Mouse (Mus musculus): Measurements from ENCODE around the gene Jmjd8. TPM values are rescaled to one million over a fixed set of nuclear protein-coding genes. Genes with fewer than 3 reads are reported as not detected.
"Not testable (repeated sequence)": the region's sequence is repeated elsewhere in the genome, so short reads cannot be mapped to it uniquely, and the experiment has no call there.

Jmjd8 gene
- 10 to 100 TPM; 11.4 to 21.9 TPM for polyA plus RNA-seq (2017; shearing (Covaris generic))

DNA sequence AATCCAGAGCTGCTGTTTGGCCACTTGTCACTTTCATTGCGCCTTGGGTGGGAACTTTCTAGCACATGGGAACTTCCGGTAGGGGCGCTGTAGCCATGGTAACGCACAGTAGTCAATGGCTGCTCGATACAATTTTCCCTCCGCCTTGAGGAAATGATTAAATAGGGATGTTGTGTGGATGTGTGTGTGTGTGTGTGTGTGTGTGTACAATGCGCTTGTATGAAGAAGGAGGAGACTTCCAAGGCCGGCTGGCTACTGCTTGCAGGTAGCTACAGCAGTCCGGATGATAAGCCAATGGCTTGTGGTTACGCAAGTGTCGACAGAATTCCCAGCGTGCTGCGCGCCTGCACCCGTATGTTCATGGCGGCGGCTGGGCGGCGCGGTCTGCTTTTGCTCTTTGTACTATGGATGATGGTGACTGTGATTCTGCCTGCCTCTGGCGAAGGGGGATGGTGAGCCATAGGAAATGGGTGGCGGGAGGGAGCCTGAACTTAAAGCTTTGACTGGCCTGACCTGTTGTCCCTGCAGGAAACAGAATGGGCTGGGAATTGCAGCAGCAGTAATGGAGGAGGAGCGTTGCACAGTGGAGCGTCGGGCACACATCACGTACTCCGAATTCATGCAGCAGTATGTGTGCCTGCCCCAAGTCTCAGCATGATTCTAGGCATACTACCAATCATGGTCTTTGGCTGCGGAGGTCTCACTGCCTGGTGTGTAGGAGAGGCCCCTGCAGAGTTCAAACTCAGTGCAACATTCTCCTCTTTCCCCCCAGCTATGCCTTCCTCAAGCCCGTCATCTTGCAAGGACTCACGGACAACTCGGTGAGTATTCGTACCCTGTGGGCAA, at the start of gene Jmjd8:
TSS of gene Jmjd8 (plus strand) at position 156 of the 846 bp plus-strand sequence.
- peak; percentile 55 for ATAC-seq

- ATAC-seq = no peak
Measured at GRCm38 (mm10) chr17:25781339-25781738, 47.3 kb upstream of the Jmjd8 start.

DNA sequence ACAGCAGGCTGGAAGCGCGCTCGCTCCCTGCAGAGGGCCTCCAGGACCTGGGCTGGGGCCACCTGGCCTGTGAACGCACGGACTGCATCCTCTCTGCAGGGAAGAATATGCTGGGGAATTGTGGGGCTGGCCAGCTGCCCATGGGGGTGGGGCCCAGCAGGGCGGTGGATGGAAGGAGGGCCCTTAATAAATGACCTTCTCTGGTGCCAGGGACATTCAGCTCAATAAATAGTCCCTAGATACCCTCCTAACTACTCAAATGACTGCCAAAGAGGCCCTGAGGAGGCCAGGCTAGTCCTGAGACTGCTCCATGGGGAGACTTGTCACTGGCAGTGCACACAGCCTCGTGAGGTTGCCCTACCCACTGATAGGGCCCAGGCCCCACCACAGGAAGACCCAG, 45.6 kb upstream of the Jmjd8 start:
- no peak for ATAC-seq

GRCm38 (mm10) chr17:25783861-25784574, 44.6 kb upstream of the Jmjd8 start:
- ATAC-seq = no peak

- peak; percentile 76 for ATAC-seq
Measured at GRCm38 (mm10) chr17:25785281-25785745, 43.4 kb upstream of the Jmjd8 start, which contains the start of gene Haghl. TSS of gene Haghl (minus strand) at chr17:25785673.

DNA sequence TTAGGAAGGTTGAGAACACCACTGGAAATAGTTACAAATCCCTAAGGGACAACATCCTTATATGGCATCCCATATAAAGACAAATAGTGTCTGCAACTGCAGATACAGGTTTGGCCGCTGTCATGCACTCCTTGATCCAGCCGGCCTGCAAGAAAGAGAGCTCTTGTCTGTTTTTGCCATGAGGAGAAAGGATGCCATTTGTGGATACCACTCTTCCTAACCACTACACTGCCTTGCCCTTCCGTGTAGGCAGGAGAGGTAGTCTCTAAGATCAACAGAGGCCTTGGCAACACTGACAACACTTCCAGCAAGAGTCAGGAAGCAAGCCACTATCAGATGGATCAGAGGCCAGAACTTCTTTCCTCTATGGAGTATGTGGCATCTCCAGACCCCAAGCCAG, 42.4 kb upstream of the Jmjd8 start, which contains the start of gene Ccdc78:
TSS of gene Ccdc78 (plus strand) at position 301 of the 400 bp plus-strand sequence.
- no peak for ATAC-seq

DNA sequence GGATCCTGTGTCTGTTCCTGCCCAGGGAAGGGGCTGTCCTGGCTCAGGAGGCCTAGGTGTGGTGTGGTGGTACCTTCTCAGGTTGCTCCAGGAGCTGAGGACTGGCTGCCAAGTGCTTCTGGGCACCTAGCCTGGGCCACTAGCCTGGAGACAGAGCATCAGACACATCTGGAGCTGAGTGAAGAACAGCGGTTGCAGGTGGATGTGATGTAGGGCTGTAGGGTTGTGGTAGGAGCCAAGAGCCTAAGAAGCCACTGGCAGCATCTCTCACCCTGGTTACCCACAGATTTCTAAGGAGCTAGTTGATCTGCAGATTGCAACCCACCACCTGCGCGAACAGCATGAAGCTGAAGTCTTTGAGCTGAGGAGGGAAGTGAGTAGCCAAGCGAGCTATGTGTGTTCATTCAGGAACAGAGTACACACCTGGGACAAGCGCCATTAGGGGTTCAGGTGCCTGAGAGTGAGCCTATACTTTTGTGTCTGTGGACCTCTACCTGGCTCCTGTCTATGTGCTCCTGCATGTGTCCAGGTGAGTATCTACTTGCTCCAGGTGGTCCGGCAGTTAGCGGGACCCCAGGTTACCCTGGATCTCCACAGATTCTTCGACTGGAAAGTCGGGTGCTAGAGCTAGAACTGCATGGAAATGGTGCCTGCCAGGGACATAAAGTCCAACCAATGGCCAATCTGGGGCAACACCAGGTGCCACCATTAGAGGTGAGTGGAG, 41.7 kb upstream of the Jmjd8 start:
- no peak for ATAC-seq

DNA sequence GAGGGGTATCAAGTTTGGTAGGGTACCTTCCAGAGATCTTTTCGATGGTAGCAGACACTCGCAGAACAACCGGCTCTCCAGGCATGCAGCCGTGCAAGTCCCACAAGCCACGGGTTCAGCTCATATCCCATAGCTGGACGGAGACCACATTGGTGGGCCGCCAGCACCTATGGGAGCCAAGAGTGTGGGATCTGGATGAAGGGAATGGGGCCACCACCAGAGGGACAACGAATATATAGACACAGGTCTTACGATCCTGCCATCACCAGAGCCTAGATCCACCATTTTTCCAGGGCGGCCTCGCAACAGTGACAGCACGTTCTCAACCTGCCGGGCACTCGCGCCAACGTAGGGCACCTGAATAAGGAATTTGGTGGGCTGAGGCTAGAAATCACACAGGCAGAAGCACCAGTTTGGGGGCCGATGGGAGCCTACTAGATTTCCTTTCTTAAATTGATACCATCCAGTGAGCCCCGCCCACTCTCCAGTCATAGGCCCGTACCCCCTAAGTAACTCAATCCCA, 37.3 kb upstream of the Jmjd8 start:
- ATAC-seq = no peak

GRCm38 (mm10) chr17:25791843-25792527, 36.7 kb upstream of the Jmjd8 start:
- peak; percentile 66 for ATAC-seq

DNA sequence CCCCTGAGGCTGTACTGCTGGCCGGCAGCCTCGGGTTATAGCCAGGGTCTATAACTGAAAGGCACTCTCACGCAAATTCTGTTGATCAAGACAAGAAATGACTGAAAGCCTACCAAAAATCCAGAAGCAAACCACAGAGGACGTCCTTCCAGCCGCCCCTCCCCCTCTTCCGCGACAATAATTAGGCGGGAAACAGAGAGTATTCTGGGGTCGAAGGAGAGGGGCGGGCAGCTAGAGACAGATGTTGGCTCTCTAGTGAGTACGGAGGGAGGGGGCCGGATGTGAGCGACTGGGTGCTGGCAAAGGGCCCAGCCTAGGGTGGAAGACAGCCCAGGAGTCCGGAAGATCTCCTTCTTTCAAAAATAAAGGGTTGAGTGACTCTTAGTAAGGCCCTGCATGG, 36.1 kb upstream of the Jmjd8 start, which contains the start of gene Fam173a:
TSS of gene Fam173a (minus strand) at position 287 of the 400 bp plus-strand sequence.
- peak; percentile 81 for ATAC-seq

DNA sequence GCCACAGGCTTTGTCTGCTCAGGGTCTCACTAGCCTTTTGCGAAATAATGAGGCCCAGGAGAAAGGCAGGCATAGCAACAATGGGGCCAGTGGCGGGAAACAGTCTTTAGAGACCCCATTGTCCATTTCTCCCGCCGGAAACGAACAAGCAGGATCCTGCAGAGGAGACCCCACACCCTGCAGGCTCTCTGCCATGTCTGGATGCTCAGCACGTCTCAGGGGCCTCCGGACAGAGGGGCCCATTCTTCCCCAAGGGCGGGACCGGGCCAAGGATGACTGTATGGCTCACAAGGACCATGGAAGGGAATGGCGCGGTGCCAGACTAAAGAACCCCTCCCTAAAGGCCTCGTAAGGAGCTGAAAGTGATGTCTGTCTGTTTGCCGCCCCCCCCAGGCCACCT, 34.5 kb upstream of the Jmjd8 start:
- ATAC-seq = no peak

DNA sequence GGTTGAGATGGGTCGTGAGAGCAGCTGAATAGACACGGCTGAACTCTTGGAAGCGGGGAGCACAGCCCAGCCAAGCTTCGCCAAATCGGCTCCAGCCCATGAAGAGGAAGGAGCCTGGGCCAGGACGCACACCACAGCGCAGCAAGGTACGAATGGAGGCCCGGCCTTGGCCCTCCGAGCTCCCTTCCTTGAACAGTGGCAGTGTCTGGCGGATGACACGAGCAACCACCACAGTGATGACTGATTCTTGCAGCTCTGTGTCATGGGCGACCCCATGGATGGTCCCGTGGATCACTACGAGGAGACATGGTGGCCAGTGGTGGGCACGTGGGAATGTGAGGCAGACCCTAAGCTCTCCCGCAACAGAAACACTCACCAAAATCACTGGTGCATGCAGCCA, 33.7 kb upstream of the Jmjd8 start:
- no peak for ATAC-seq

DNA sequence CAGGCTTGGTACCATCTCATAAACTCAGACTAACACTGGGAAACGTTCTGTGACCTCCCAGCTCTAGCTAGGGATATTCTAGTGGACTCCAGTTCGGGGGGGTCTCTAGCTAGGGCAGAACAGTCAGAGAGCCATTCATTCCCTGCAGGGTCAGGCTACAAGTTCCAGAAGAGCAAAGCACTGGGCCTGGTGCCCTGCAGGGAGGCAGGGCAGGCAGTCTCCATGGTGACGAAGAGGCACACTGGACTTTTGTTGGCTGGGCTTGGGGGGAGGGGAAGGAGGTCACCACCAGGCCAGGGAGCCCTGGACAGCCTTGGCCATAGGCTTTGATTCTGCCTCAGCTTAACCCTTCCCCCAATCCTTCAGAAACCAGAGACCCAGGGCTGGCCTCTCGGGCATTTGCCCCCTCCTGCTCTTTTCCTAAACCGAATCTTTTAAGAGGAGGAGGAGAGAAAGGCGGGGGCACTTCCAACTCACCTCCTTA, 33.0 kb upstream of the Jmjd8 start, which contains the start of gene AC134908.4:
TSS of gene AC134908.4 (minus strand) at position 51 of the 484 bp plus-strand sequence.
- no peak for ATAC-seq

GRCm38 (mm10) chr17:25796211-25796771, 32.4 kb upstream of the Jmjd8 start:
- ATAC-seq = no peak

DNA sequence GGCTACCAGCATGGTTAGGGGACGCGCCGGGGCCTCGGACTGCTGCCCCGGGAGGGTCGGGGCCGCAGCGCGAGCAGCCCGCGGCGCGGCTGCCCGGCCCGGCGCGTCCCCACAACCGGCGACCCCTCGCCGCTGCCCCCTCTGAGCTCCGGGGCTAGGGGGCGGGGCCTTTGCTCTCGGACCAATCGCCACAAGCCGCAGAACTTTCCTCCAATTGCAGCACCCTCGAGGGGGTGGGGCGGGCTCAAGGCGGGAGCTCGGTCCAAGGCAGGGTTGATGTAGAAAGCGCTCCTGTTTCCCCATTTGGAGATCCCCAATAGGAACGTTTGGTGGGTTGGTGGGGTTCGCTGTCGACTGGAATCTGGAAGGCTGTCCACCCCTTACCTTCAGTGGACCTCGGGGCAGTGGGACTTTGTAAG, 31.7 kb upstream of the Jmjd8 start, which contains the start of gene Metrn:
TSS of gene Metrn (minus strand) at position 186 of the 419 bp plus-strand sequence.
- peak; percentile 33 for ATAC-seq

GRCm38 (mm10) chr17:25801029-25801428, 27.6 kb upstream of the Jmjd8 start:
- ATAC-seq = peak; percentile 84

- no peak for ATAC-seq
Measured at GRCm38 (mm10) chr17:25802825-25803517, 25.7 kb upstream of the Jmjd8 start.

DNA sequence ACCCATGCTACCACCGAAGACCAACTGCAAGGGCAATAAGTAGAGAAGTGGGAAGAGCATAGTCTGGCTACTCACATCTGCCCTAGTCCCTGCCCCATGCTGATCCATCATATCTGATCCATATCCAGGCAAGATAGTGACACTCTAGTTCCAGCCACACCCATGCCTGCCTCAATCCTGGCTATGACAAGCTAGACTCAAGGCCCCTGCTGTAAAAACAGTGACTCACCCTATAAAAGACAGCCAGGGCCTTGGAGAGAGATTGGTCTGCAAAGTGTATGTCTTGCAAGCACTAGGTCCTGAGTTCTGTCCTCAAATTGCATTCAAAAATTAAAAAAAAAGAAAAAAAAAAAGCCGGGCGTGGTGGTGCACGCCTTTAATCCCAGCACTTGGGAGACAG, 22.2 kb upstream of the Jmjd8 start:
- ATAC-seq = no peak

- not testable (repeated sequence) for ATAC-seq
Measured at GRCm38 (mm10) chr17:25807452-25807851, 21.2 kb upstream of the Jmjd8 start.

- no peak for ATAC-seq
Measured at GRCm38 (mm10) chr17:25808028-25808427, 20.6 kb upstream of the Jmjd8 start.

Measured in activated CD4-positive, CD25-positive, alpha-beta regulatory T cell, adult 4 months (primary cell).